Mouse (Mus musculus): ENCODE measurements around the gene Brinp1.

DNA sequence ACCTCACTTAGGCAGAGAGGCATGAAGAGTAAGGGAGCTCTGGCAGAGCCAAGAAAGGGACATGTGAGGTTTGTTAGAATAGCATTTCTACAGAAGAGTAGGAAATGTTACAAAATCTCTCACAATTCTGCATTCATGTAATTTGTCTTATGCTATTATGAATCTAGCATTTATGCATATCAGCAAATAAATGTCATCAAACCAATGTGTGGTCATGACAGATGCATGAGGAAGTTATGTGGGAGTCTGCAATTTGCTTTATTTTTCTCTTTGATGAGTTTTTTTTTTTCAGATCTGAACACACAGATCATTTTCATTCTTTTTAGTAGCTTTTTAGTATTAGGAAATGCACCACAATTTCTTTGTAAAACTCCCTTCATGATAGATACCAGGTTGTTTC, 82.2 kb downstream of the Brinp1 start:
- TF ChIP-seq CTCF (IDR thresholded peaks at IDR 0.05; ENCODE audit: low read depth, low read length) (no peak), POLR2A (IDR thresholded peaks at IDR 0.05; ENCODE audit: borderline replicate concordance, low read depth, low read length) (no peak)

Measured in bone marrow macrophage, adult 2 months (primary cell).